Mouse (Mus musculus) gonadal fat pad, adult 2 months (tissue): Measurements from ENCODE around the gene Dcdc2a. TPM values are rescaled to one million over a fixed set of nuclear protein-coding genes. Genes with fewer than 3 reads are reported as not detected.

Source experiments
- DNase-seq: peaks from one replicate; pipeline ENCODE4 v3.0.0-alpha.2; 2012; ENCODE audit warnings: low read depth
- polyA plus RNA-seq: library from polyadenylated mRNA; depleted of rRNA; stranded (reverse); fragments of >200 nt; gene quantifications from 2 replicates; pipeline ENCODE4 v1.2.3, GENCODE M21; 2012

Gene Dcdc2a
- polyA plus RNA-seq, 1 experiment, result 2.0 TPM

- no peak for DNase-seq
Observed at GRCm38 (mm10) chr13:25097348-25097747, 41.5 kb downstream of the Dcdc2a start.

- no peak for DNase-seq
Observed at GRCm38 (mm10) chr13:25098578-25098977, 42.8 kb downstream of the Dcdc2a start.

DNA sequence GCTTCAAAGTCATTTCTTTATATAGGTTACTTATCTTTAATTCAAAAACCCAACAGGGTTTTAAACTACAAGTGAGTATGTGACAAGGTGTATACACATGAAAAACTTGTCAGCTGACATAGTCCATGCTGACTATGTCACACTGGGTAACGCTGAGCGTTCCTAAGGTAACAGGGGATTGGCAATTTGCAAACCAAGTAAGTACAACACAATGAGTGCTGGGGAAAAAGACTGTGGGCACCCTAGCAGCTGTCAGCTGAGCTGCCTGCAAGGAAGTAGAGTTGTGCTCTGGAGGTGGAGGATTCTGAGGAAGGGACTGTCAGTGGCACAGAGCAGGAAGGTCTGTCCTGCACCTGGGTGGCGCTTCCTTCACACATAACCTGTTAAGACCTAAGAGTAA is 43.7 kb downstream of the Dcdc2a start:
- DNase-seq, result no peak

DNA sequence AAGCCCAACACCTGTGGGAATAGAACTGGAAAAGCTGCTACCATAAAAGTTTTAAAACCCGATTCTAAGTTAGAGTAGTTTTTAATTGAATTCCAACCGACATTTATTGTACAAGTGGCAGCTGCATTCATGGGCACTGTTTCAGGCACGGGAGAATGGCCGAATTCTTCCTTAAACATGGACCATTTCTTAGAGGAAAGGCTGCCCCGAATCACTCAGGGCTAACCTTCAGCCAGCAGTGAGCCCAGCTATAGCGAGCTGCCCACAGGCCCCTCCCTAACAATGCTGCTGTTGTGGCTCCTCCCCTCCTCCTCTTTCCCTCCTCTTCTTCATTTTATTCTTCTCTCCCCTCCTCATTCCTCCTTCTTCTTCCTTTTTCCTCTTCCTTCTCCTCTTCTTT is 44.8 kb downstream of the Dcdc2a start:
- no peak for DNase-seq

DNA sequence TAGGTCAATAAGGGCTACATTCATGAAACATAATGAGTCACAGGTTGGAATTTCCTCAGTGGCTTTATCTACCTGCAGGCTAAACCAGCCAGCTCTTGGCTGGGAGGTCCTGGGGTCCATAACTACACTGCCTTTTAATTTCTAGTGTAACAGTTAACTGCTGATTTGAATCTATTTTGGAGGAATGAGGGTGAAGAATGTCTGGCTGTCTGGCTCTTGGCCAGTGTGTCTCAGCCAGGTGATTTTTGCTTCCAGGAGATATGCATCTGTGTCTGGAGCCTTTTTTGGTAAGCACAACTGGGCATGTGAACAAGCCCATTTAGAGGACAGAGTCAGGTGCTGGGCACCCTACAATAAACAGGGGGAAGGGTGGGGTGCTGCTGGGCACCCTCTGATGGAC is 49.9 kb downstream of the Dcdc2a start:
- DNase-seq, result no peak

DNA sequence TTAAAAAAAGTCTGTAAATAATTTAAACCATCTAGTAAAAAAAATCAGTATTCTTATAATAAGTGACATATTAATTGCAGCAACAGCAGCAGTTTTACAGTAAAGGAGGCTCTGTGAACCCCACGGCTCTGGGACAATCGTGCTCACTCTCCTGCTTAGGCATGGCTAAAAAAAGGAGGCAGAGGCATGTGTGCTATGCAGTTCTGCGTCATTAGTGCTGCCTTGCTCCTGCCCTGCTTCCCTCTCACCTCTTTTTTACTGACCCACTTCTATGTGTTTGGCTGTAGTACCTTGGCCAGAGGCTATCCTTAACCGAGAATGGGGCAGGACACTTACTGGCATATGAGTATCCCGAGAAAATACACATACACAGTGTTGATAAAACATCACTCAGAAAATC is 50.9 kb downstream of the Dcdc2a start:
- no peak for DNase-seq

DNA sequence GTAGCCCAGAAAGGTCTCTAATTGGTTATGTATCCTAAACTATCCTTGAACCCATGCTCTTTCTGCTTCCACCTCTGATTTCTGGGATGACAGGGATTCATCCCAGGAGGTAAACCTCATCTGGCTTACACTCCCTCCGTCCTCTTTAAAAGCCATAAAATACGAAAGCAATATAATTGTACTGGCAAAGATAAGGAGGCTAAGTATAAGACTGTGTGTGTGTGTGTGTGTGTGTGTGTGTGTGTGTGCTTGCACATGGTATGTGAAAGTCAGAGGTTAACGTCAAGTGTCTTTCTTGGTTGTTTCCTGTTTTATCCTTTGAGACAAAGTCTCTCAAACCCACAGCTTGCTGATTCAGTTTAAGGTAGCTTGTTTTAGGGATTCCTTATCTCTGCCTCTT is 52.5 kb downstream of the Dcdc2a start:
- DNase-seq, result no peak

DNA sequence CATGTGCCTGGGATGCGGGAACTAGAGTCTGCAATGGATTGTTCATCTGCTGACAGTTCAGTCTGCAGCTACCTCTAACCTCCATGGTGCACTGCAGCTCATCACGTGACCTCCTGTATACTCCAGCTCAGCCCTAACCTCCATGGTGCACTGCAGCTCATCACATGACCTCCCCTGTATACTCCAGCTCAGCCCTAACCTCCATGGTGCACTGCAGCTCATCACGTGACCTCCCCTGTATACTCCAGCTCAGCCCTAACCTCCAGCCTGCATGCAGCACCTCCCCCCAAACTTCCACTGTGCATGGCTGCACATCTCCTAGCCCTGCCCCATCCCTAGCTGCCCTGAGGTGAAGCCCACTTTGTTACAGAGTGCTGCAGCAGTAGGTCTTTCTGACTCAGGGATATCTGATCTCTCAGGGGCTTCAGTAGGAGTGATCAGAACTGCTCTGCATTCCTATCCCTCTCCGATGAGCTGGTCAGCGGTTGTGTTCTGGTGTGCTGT is 54.8 kb downstream of the Dcdc2a start:
- DNase-seq, result no peak

DNA sequence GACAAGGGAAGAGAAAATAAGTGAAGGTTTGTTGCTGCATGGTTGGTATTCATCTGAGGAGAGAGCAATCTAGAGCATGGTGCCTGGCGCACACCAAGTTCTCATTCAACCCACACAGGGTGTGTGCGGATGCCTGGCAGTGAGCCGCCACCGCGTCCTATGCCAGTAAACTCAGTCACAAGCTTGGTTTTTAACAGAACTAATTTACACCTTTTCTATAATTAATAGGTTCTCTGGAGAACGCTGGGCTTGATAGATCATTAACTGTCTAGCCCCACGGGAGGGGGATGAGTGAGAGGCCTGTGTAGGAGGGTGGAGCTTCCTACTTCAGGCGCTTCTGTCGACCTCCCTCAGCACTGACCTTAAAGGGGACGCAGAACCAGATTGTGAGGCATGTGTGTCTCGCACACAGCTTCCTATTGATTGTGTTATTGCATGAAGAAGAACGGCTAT is 59.7 kb downstream of the Dcdc2a start:
- no peak for DNase-seq

- DNase-seq, result no peak
Observed at GRCm38 (mm10) chr13:25115971-25116370, 60.2 kb downstream of the Dcdc2a start.

- no peak for DNase-seq
Observed at GRCm38 (mm10) chr13:25122740-25123335, 67.0 kb downstream of the Dcdc2a start.

DNA sequence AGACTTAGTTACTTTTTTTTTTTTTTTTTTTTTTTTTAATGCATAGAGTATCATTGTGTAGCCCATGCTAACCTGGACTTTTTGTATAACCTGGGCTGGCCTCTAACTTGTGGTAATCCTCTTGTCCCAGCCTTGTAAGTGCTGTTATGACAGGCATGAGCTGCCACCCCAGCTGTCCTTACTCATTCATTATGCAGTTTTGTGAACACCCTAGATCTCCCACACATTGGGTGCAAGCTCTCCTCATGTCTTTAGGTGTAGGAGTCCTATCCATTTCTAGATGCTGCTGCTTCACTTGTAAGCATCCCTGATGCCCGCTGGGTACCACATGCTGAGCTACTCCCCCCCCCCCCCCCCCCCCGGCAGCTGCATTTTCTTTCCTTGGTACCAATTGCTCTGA is 71.4 kb downstream of the Dcdc2a start:
- no peak for DNase-seq

- DNase-seq, result no peak
Observed at GRCm38 (mm10) chr13:25127806-25128205, 72.0 kb downstream of the Dcdc2a start.

GRCm38 (mm10) chr13:25128766-25129165 is 73.0 kb downstream of the Dcdc2a start:
- DNase-seq, result no peak

DNA sequence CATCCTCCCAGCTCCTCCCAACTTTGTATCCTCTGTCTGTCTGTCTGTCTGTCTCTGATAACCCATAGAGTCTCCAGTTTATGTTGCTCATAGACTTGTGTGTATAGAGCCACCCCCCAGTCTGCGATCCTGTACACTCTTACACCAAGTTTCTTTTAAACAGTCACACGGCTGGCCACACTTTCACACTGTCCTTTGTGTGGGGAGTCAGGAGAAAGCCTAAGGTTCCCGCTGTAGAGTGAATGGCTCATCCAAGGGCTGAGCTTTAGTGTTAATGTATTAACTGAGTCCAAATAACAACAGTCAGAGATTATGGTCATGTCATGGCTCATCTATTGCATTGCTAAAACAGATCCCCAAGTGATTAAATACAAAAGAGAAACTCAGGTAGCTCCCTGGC is 87.3 kb downstream of the Dcdc2a start:
- no peak for DNase-seq

- no peak for DNase-seq
Observed at GRCm38 (mm10) chr13:25144093-25144492, 88.3 kb downstream of the Dcdc2a start.

GRCm38 (mm10) chr13:25146232-25146631 is 90.4 kb downstream of the Dcdc2a start:
- DNase-seq, result no peak

DNA sequence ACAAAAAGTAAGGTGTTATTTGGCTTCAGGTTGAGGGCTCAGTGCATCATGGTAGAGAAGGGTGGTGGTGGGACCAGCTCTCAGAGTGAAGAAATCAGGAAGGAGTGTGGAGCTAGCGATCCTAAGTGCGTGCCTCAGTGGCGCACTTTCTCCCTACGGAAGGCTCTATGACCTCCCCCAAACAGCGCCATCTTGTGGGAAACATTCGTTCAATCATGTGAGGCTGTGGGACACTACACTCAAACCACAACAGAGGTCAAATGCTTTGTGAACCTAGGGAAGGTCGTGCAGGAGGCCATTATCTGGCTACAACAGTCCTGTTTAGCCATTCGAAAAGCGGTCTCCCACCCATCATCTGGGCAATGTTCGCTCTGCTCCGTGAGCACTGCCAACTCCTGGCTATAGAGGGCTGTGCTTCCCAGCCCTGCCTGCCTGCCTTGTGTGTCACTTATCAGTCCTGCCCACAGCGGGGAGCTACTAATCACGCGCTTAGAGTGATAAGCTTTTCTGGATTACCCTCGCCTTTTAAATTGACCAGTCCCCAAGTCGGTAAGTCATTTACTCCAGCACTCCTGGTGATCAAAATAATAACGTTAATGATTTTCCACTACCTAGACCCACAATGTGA is 94.5 kb downstream of the Dcdc2a start:
- DNase-seq, result no peak

- no peak for DNase-seq
Observed at GRCm38 (mm10) chr13:25150861-25151260, 95.1 kb downstream of the Dcdc2a start.

- no peak for DNase-seq
Observed at GRCm38 (mm10) chr13:25159917-25160316, 104.1 kb downstream of the Dcdc2a start.

- DNase-seq, result no peak
Observed at GRCm38 (mm10) chr13:25160804-25161203, 105.0 kb downstream of the Dcdc2a start.

GRCm38 (mm10) chr13:25162594-25162993 is 106.8 kb downstream of the Dcdc2a start:
- DNase-seq, result no peak

GRCm38 (mm10) chr13:25168891-25169290 is 113.1 kb downstream of the Dcdc2a start:
- DNase-seq, result no peak

- no peak for DNase-seq
Observed at GRCm38 (mm10) chr13:25177835-25178234, 122.0 kb downstream of the Dcdc2a start.
